Mouse (Mus musculus) midbrain, embryonic 10.5 days (tissue): ENCODE results near the gene Osbpl10. TPM values are rescaled to one million over a fixed set of nuclear protein-coding genes. Genes with fewer than 3 reads are reported as not detected.

Source experiments
- DNase-seq: peaks from one replicate; pipeline ENCODE4 v3.0.0-alpha.2; 2017; ENCODE audit warnings: low spot score
- H3K27ac ChIP-seq: fragments of 300-500 bp; sonication (generic); replicated peaks from 2 replicates; pipeline ENCODE4 v1.5.1; 2016; ENCODE audit warnings: mild to moderate bottlenecking
- H3K27me3 ChIP-seq: fragments of 300-500 bp; sonication (generic); 2 replicates; pipeline ENCODE4 v1.6.1; 2016; ENCODE audit warnings: low read depth, mild to moderate bottlenecking; ENCODE audit not compliant: poor library complexity, severe bottlenecking
- H3K36me3 ChIP-seq: fragments of 300-500 bp; sonication (generic); 2 replicates; pipeline ENCODE4 v1.6.1; 2016; ENCODE audit warnings: mild to moderate bottlenecking, moderate library complexity
- H3K4me1 ChIP-seq: fragments of 300-500 bp; sonication (generic); 2 replicates; pipeline ENCODE4 v1.6.1; 2016
- H3K4me3 ChIP-seq: fragments of 300-500 bp; sonication (generic); 2 replicates; pipeline ENCODE4 v1.5.1; 2016; ENCODE audit warnings: mild to moderate bottlenecking, moderate library complexity
- H3K9me3 ChIP-seq: fragments of 300-500 bp; sonication (generic); replicated peaks from 2 replicates; pipeline ENCODE4 v1.6.1; 2016; ENCODE audit warnings: mild to moderate bottlenecking
- WGBS: fragments of 180-500 bp; shearing (Covaris S2); methylation state at CpG from one replicate; pipeline ENCODE4 v1.1.7; 2016; 5-methylcytosine and 5-hydroxymethylcytosine counted together
- polyA plus RNA-seq: library from polyadenylated mRNA; unstranded; fragments of >200 nt; fragmentation: Nextera tagmentation; extraction: Ambion mirVana; gene quantifications from 2 replicates; pipeline ENCODE4 v1.2.1, GENCODE M21; 2016

Gene Osbpl10
- polyA plus RNA-seq, 1 experiment from 2014 or later: 1.5 TPM

DNA sequence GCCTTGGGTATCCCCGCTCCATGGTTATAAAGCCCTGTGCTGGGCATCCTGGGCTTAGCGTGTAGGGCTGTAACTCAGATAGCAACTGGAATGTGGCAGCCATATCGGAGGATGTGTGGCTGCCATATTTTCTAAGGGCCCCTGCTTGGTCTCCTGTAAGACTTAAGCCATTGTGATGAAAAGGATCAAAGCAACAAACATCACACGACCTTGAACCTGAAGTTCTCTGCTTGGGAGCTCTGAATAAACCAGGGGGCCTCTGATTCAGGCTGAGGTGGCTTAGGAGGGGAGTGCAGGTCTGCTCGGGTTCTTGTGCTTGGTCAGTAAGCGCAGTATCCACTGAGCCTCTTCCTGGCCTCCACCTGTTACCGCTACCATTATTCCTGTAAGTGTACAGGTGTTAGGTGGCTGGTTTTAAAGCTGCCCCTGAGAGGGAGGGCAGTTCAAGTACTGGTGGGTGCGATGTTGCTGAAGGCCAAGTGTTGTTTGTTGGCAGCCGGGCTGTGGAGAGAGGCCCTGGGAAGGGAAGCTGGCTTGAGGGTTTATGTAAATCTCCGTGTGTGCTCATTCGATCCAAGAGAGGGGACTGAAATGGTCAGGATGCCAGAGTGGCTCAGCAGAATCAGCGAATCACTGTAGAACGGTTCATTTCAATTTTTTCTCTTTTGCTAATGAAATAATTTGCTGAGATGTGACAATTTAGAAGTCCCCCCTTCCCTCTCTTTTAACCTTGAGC is 64.8 kb downstream of the Osbpl10 start:
- DNase-seq: no peak
- Histone ChIP-seq H3K36me3 (no peaks in the 10 kb centered on the region), H3K4me1 (peaks cover 45% of the 10 kb centered on the region), H3K27ac (no peak overlapping the region), H3K27me3 (no peaks in the 10 kb centered on the region), H3K4me3 (no peak overlapping the region), H3K9me3 (no peaks in the 10 kb centered on the region)
- 89% methylated on average over 13 of the region's 13 CpGs for WGBS

DNA sequence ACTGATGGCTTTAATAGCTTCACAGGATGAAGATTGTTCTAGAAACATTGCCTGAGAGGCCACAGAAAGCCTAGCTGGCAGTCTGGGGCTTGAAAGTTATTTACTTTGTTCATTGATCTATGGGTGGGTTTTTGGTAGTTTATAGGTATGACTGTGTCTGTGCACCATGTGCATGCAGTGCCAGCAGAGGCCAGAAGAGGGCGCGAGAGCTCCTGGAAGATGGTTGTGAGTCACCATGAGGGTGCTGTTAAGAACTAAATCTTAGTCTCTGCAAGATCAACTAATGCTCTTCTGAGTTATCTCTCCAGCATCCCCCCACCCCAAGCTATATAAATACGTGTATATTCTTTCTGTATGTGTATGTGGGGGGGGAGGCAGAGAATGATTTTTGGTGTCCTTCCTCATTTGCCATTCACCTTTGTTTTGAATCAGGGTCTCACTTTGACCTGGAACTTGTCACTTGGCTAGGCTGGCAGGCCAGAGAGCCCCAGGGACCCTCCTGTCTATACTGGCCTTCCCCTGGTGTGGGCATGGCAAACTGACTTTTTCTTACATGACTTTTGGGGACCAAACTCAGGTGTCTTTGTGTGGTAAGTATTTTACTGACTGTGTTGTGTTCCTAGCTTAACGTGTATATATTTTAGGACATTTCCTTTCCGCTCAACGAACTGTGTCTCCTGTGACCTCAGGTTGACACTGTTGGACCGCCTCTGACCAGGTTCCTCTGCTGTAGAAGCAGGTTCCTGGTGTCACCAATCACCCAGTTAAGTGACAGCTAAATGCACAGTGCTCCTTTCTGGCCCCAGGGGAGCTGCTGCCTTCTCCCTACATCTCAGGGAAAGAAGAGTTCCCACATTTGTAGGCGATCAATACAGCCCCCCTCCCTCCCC is 65.8 kb downstream of the Osbpl10 start:
- no peak overlapping the region for H3K4me3 ChIP-seq
- no peaks in the 10 kb centered on the region for H3K9me3 ChIP-seq
- peaks cover 45% of the 10 kb centered on the region for H3K4me1 ChIP-seq
- H3K27ac ChIP-seq: no peak overlapping the region
- no peak for DNase-seq
- no peaks in the 10 kb centered on the region for H3K27me3 ChIP-seq
- WGBS: 86% methylated on average over 8 of the region's 8 CpGs
- H3K36me3 ChIP-seq: no peaks in the 10 kb centered on the region

- Histone ChIP-seq H3K4me3 (no peak overlapping the region), H3K27ac (0 out of 2 replicates have a peak overlapping the region, but pooled peaks have one; percentile 5), H3K27me3 (no peaks in the 10 kb centered on the region), H3K9me3 (no peaks in the 10 kb centered on the region), H3K4me1 (peaks cover 37% of the 10 kb centered on the region), H3K36me3 (no peaks in the 10 kb centered on the region)
- DNase-seq: no peak
- 75% methylated on average over 16 of the region's 16 CpGs for WGBS
These were observed 66.9 kb downstream of the Osbpl10 start for GRCm38 (mm10) chr9:115045087-115045800.

DNA sequence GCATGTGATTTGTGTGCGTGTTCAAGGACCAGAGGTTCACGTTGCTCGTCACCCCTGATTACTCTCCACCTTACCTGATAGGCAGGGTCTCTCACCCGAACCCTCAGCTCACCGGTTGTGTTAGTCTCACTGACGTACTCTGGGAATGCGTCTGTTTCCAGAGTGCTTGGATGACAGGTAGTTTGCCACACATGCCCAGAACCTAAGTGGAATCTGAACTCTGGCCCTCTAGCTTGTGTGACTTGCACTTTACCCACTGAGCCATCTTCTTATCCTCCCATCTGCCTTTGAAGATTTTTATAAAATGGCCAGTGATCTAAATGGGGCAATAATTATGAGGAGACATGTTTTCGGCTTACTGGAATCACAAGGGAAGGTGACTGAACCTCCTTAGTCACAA is 68.3 kb downstream of the Osbpl10 start:
- peaks cover 37% of the 10 kb centered on the region for H3K4me1 ChIP-seq
- H3K9me3 ChIP-seq: no peaks in the 10 kb centered on the region
- no peak overlapping the region for H3K4me3 ChIP-seq
- H3K27ac ChIP-seq: 0 out of 2 replicates have a peak overlapping the region, but pooled peaks have one; percentile 23
- DNase-seq: no peak
- 91% methylated on average over 8 of the region's 8 CpGs for WGBS
- H3K36me3 ChIP-seq: no peaks in the 10 kb centered on the region
- H3K27me3 ChIP-seq: no peaks in the 10 kb centered on the region

DNA sequence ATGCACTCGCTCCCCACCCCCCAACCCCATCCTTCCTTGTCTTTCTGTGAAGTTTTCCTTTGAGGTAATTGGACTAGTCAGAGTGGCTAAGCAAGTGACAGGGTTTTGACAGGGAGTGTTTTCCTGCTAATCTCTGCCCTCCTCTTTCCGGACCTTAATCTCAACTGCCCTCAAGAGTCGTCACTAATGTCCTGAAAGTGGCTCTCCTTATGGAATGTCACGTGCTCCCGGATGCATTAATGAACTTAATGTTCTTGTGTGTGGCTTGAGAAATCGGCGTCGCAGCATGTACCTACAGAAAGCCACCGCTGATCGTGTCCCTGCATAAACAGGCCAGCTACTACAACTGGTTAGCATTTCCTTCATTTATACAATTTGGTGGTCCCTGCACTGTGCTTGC is 70.0 kb downstream of the Osbpl10 start:
- 60% methylated on average over 10 of the region's 10 CpGs for WGBS
- peak overlapping the region; percentile 71 for H3K27ac ChIP-seq
- no peak for DNase-seq
- no peaks in the 10 kb centered on the region for H3K36me3 ChIP-seq
- H3K9me3 ChIP-seq: no peaks in the 10 kb centered on the region
- peaks cover 37% of the 10 kb centered on the region for H3K4me1 ChIP-seq
- H3K27me3 ChIP-seq: no peaks in the 10 kb centered on the region
- H3K4me3 ChIP-seq: no peak overlapping the region

DNA sequence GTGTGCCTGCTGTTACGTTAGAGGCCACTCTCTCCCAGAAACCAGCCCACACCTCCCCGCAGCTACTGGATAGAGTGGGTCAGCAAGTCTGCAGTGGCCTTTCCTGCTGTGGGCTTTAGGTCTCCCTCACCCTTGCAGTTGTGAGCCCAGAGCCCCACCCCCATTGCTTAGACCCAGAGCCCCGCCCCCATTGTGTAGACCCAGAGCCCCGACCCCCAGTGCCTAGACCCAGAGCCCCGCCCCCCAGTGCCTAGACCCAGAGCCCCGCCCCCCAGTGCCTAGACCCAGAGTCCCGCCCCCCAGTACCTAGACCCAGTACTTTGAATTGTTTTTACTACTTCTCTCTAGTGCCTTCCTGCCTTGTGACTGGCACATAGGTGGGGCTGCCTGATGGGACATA is 70.5 kb downstream of the Osbpl10 start:
- Histone ChIP-seq H3K4me1 (peaks cover 37% of the 10 kb centered on the region), H3K27me3 (no peaks in the 10 kb centered on the region), H3K27ac (peak overlapping the region; percentile 69), H3K4me3 (no peak overlapping the region), H3K9me3 (no peaks in the 10 kb centered on the region), H3K36me3 (no peaks in the 10 kb centered on the region)
- no peak for DNase-seq
- WGBS: 57% methylated on average over 7 of the region's 7 CpGs

- no peak for DNase-seq
- H3K36me3 ChIP-seq: no peaks in the 10 kb centered on the region
- H3K27me3 ChIP-seq: no peaks in the 10 kb centered on the region
- peaks cover 37% of the 10 kb centered on the region for H3K4me1 ChIP-seq
- no peaks in the 10 kb centered on the region for H3K9me3 ChIP-seq
- no peak overlapping the region for H3K27ac ChIP-seq
- WGBS: 88% methylated on average over 13 of the region's 13 CpGs
- H3K4me3 ChIP-seq: no peak overlapping the region
These were observed 71.8 kb downstream of the Osbpl10 start for GRCm38 (mm10) chr9:115049981-115050720.

GRCm38 (mm10) chr9:115051976-115052375 is 73.6 kb downstream of the Osbpl10 start:
- Histone ChIP-seq H3K4me3 (no peak overlapping the region), H3K27me3 (no peaks in the 10 kb centered on the region), H3K9me3 (no peaks in the 10 kb centered on the region), H3K4me1 (peaks cover 32% of the 10 kb centered on the region), H3K36me3 (no peaks in the 10 kb centered on the region), H3K27ac (no peak overlapping the region)
- DNase-seq: no peak
- WGBS: 75% methylated on average over 3 of the region's 3 CpGs

- WGBS: 93% methylated on average over 14 of the region's 14 CpGs
- Histone ChIP-seq H3K27ac (no peak overlapping the region), H3K36me3 (no peaks in the 10 kb centered on the region), H3K4me3 (no peak overlapping the region), H3K4me1 (peaks cover 14% of the 10 kb centered on the region), H3K27me3 (no peaks in the 10 kb centered on the region), H3K9me3 (no peaks in the 10 kb centered on the region)
- DNase-seq: no peak
These were observed 75.4 kb downstream of the Osbpl10 start for GRCm38 (mm10) chr9:115053779-115054178.

DNA sequence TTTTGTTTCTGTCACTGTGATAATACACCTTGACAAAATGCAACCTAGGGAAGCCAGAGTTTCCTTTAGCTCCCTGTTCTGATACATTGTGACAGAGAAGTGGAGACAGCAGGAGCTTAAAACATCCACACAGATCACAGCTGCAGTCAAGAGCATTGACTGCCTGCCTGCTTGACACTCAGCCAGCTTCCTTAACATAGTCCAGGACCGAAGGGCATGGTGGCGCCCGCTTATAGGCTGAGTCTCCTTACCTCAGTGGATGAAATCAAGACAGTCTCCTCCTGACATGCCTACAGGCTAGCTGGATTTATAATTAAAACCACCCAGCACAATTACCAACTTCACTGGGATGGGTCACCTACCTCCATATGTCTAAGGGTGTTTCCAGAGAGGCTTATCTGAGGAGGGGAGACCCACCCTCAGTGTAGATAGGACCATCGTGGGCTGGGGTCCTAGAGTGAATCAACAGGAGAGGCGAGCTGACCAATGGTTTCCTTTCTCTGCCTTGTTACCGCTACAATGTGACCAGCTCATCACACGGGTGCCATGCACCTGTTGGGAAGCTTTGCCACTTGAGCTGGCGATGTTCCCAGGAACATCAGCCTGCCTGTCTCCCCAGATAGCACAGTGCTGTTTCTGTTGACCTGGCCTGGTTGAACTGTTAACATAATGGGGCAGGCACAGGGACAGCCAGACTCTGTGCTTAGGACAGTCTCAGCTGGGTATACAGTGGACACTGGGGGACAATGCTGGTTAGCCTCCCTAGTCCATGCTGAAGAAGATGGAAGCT is 76.9 kb downstream of the Osbpl10 start:
- H3K36me3 ChIP-seq: no peaks in the 10 kb centered on the region
- 90% methylated on average over 8 of the region's 8 CpGs for WGBS
- no peaks in the 10 kb centered on the region for H3K9me3 ChIP-seq
- 0 out of 2 replicates have a peak overlapping the region, but pooled peaks have one; percentile 49 for H3K27ac ChIP-seq
- no peak overlapping the region for H3K4me3 ChIP-seq
- no peak for DNase-seq
- no peaks in the 10 kb centered on the region for H3K27me3 ChIP-seq
- H3K4me1 ChIP-seq: peaks cover 10% of the 10 kb centered on the region

- H3K27ac ChIP-seq: no peak overlapping the region
- H3K4me1 ChIP-seq: peaks cover 10% of the 10 kb centered on the region
- H3K9me3 ChIP-seq: no peaks in the 10 kb centered on the region
- 0 out of 2 replicates have a peak, but pooled peaks cover 6% of the 10 kb centered on the region for H3K36me3 ChIP-seq
- no peaks in the 10 kb centered on the region for H3K27me3 ChIP-seq
- no peak overlapping the region for H3K4me3 ChIP-seq
- no peak for DNase-seq
- WGBS: 82% methylated on average over 5 of the region's 5 CpGs
These were observed 80.4 kb downstream of the Osbpl10 start for GRCm38 (mm10) chr9:115058806-115059205.
